Mouse (Mus musculus): Measurements from ENCODE around the gene Dip2b.
A peak's percentile ranks its signal among the peaks of the same experiment; 100 is the strongest.

GRCm38 (mm10) chr15:100126456-100127107 lies 88.1 kb downstream of the Dip2b start:
- peak; percentile 20; the same call in 1 of the 2 replicates for TF ChIP-seq CTCF (IDR thresholded peaks at IDR 0.05; ENCODE audit: borderline replicate concordance, control insufficient read depth, extremely low read depth, insufficient read depth, low read length, poor library complexity)
- TF ChIP-seq POLR2A (IDR thresholded peaks at IDR 0.05; ENCODE audit: control insufficient read depth, extremely low read depth, insufficient read depth, low read length, poor library complexity): no peak
